Mouse (Mus musculus): ENCODE measurements around the gene Diras1. TPM values are rescaled to one million over a fixed set of nuclear protein-coding genes. Genes with fewer than 3 reads are reported as not detected.
"Not testable (repeated sequence)": the region's sequence is repeated elsewhere in the genome, so short reads cannot be mapped to it uniquely, and the experiment has no call there.

The Diras1 gene
- 10 to 100 TPM; 88.3 to 96.9 (median 90.2) TPM for total RNA-seq (2022)

DNA sequence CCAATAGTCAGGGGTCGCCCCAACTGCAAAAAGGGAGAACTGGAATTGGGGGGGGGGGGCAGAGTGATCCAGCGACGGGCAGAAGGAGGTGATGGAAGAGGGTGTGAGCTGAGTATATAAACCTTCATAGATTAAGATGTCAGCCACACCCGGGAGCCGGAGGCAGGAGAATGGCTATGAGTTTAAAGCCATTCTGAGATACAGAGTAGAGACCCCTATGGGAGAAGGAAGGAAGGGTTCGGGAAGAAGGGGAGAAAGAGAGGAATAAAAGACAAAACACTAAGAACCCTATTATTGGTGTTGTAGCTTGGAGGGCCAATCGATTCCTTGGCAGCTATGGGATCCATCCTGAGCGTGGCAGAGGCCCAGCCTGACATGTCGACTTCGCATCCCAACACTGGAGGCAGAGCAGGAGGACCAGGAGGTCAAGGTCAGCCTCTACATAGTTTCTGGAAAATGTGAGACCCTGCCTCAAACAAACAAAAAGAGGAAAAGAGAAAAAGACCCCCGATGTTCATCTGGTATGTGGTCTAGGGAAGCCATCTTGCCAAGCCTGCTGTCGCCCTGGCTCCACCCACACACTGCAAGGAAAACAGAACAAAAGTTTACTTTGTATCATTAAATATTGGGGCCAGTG is at the start of gene Diras1:
Gene Diras1 (minus strand): TSS at position 24 of the 637 bp plus-strand sequence.
- DNase-seq (ENCODE audit: low spot score in 2 of 2): no peak

DNA sequence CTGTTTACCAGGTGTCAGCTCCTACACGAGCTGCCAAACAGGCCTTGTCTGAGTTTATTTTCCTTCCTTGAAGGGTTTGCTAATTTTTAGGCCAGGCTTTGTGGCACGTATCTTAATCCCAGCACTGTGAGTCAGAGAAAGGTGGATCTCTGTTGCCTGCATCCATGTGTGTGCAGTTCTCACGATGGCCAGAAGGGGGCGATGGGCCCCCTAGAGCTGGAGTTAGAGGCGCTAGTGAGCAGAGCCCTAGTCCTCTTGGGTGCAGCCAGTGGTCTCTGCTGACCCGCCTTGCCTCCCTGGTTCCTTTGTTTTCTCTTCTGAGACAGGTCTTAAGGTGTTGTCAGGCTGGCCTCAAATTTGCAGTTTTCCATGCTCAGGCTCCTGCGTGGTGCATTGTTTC is 48.0 kb upstream of the Diras1 start:
- DNase-seq (ENCODE audit: low spot score in 2 of 2): no peak

DNA sequence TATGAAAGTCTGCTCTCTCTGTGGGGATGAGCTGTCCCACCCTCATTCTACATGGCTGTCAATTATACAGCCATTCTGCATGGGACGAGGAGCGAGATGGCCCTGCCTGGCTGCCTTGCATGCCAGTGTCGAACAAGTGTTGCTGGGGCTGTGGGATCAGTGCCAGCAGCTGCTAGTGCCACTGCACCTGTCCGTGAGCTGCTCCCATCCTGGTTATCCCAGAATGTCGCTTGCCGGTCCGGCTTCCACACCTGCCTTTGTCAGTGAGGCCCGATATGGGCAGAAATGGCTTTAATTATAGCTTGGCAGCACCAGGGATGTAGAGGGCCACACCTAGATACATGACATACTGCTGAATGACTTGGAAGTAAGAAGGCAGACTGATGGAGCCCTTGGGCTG is 46.8 kb upstream of the Diras1 start:
- DNase-seq (ENCODE audit: low spot score in 2 of 2): no peak

DNA sequence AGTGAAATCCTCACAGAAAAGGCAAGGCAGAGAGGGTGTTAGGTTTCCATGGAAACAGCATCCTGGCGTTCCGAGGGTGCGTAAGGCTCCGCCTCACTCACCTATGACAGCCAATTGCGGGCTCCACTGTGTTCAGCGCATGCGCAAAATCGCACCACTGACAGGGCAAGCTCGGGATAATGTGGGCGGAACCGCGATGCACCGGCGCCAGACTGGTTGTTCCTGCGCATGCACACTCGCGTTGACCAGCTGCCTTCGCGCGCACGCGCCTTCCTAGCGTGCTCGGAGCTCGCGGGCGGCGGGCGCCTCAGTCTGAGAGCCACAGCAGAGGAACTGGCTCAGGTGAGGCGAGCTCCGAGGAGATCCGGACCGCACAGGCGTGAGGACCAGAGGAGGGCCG is 44.4 kb upstream of the Diras1 start, which contains the start of gene Thop1:
Gene Thop1 (plus strand): TSS at position 200 of the 400 bp plus-strand sequence.
- peak; percentile 98 for DNase-seq (ENCODE audit: low spot score in 2 of 2)

DNA sequence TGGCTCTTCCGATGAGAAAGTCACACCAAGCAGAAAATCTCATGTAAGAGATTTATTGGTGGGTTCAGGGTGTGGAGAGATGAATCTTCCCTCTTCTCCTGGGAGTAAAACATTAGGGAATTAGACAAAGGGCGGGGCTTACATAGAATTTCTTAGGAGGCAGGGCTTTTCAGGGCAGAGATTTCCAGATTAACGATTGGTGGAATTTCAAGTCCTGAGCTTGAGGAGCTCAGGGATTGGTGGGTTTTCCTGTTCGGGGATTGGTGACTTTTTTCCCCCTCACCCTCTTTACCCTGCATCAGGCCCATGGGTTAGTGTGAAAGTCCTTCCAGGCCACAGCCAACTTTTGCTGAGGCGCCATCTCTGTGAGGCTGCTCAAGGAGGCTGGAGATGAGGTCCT is 43.2 kb upstream of the Diras1 start:
- DNase-seq (ENCODE audit: low spot score in 2 of 2): no peak

DNA sequence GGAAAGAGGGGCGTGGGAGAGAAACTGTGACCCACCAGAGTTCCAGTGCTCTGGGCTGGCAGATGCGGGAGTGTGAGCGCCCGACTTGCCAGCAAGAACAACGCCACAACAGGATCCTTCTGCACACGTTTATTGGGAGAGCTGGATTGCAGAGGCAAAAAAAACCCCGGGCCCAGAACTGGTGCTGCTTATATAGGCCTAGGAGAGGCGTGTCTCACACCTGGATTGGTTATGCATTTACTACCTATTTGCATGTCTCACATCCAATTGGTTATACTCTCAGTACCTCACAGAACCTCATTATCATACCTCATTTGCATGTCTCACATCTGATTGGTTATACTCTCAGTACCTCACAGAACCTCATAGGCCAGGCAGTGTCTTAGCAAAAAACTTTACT is 39.1 kb upstream of the Diras1 start:
- DNase-seq (ENCODE audit: low spot score in 2 of 2): not testable (repeated sequence)

DNA sequence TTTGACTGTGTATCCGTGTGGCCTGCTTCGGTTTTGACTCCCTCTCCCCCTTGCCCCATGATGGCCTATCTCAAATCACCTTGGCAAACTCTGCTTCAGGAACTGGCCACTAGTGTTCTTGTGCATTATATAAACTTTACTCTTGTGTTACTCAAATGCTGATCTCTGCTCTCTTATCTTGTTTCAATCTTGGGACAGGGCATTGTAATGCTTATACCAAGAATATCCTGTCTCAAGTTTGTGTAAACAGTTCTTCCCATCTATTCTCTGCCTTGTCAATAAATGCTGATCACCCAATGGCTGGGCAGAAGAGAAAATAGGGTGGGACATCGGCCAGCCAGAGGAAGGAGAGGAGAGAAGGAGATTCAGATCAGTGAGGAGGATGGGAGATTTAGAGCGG is 37.2 kb upstream of the Diras1 start:
- DNase-seq (ENCODE audit: low spot score in 2 of 2): no peak

DNA sequence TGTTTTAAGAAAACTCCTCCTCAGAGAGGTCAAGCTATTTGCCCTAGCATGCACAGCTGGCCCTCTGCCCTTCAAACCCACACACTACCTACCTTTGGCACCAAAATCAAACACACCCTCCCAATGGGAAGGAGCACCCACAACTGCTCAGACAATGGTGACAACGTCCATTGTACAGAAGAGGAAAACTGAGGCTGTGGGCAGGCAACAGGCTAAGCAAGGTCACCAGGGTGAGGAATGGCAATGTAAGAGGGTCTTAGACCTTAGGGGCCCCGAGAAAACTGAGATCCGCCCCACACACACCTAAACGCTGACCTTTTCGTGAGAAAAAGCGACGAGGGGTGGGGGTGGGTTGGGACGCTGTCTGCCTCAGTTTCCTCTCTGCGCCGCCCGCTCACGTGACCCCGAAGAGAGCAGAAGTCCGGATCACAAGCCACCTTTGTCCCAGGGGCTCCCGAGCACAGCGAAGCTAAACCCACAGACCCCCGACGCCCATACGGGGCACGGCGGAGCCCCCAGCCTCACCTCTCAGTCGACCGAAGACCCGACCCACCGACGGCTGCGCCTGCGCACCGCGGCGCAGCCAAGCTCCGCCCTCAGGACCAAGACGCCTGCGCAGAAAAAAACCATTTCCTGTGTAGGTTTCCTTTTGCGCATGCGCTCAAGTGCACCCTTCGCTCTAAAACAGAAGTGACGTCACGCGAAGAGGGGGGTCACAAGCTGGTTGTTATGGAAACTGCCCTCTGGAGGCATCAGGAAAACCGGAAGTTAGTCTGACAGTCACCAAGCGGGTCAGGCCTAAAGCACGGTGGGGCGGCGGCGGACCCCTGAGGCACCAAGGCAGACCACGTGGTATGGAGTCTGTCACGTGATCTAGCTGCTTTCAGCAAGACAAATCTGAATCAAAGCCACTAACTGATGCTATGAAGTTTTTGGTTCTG is 34.4 kb upstream of the Diras1 start, which contains the start of gene Sgta:
Gene Sgta (minus strand): TSS at position 579 of the 941 bp plus-strand sequence.
- peak; percentile 100 for DNase-seq (ENCODE audit: low spot score in 2 of 2)

DNA sequence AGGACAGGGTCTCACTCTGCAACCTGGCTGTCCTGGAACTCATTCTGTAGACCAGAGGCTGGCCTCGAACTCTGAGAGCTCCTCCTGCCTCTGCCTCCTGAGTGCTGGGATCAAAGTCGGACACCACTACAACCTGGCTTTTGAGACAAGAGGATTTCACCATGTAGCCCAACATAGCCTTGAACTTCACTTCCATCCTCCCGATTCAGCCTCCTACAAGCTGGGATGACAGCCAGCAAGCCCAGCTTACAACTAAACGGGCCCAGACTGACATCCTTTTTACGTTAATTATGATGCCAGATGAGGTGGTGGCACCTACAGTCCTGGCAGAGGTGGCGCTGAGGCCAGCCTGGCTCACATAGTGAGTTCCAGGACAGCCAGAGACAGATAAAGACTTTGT is 33.4 kb upstream of the Diras1 start:
- DNase-seq (ENCODE audit: low spot score in 2 of 2): no peak

DNA sequence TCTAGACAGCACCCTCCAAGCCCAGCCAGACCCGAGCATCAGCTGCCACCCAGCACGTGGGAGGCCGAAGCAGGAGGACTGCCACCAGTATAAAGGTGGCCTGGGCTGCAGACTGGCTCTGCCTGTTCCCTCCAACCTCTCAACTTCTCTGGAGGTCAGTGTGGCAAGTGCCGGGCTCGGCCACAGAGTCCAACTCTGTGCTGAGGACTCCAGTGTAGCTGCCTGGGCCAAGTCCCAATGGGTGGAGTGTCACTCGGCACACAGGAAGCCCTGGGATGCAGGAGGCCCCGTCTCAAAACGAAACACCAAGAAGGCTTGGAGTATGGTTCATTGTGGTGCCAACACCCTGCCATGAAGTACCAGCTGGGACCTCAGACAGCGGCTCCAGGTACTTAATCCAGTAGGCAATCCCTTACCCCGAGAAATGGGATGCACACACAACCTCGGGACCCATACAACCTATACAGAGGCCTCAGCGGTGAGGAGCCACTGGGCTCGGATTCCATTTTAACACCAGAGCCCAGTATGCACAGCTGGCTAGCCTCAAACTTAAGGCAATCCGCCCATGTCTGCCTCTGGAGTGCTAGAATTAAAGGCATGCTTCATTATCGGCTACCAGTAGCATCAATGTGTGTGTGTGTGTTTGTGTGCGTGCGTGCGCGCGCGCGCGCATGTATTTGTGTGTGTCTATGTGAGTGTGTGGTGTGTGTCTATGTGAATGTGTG is 32.1 kb upstream of the Diras1 start:
- no peak for DNase-seq (ENCODE audit: low spot score in 2 of 2)

DNA sequence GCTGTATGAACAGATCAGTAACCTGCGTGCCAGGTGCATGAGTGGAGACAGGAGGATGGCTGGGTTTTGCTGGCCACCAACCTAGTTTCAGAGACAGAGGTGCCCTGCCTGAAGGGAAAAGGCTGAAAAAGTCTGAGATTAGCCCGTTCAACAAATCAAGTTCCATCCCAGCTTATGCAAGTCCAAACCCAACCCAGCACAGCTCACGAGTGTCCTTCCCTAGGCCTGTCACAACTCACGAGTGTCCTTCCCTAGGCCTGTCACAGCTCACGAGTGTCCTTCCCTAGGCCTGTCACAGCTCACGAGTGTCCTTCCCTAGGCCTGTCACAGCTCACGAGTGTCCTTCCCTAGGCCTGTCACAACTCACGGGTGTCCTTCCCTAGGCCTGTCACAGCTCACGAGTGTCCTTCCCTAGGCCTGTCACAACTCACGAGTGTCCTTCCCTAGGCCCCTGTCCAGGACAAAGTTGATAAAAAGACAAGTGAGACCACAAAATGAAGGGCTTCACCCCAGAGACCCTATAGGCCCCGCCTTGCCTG is 30.4 kb upstream of the Diras1 start:
- DNase-seq (ENCODE audit: low spot score in 2 of 2): not testable (repeated sequence)

DNA sequence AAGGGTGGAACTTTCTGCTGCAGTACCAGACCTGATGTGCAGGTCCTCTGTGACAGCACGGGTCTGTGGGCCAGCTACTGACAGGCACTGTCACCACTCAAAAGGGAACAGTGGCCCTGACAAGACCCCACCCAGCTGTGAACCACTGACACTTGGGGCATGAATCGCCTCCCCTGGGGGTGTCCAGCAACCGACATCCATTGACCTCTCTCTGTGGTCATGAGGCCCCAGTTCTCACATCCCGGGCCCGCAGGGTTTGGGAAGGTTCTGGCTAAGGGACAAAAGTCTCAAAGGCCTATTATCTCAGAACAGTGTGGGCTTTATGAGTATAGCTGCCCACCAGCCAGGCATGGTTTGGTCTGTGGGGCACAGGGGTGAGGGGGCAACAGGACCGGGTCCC is 29.7 kb upstream of the Diras1 start:
- no peak for DNase-seq (ENCODE audit: low spot score in 2 of 2)

DNA sequence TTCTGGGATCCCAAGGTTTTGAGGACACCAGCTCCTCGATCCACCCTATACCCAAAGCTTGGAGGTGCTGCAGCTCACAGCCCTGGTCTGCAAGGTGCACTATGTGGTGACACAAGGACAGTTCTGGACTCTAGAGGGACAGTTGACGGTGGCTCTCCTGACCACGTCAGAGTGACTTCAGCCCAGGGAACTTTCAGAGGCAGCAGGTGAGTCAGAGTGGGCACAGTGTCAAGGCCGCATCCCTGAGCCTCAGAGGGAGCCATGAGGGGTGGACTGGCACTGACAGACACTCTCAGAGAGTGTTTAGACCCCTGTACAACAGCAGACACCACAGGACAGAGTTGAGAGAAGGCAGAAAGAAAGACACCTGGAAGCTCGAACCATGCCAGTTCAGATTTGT is 27.1 kb upstream of the Diras1 start:
- no peak for DNase-seq (ENCODE audit: low spot score in 2 of 2)

DNA sequence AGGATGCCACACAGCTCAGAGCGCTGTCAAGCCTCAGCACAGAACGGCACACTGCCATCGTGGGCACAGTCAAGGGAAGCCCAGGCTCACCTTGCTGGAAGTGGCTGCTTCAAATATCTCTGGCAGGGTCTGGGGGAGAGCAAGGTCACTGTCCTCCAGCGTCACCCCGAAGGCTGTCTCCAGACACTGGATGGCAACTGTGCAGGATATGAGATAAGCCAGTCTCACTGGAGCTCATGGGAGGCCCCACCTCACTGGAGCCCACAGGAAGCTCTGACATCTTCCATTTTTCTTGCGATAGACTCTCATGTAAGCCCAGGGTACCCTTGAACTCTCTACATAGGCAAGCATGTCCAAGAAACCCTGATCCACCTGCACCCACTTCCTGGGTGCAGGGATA is 25.7 kb upstream of the Diras1 start:
- DNase-seq (ENCODE audit: low spot score in 2 of 2): no peak

DNA sequence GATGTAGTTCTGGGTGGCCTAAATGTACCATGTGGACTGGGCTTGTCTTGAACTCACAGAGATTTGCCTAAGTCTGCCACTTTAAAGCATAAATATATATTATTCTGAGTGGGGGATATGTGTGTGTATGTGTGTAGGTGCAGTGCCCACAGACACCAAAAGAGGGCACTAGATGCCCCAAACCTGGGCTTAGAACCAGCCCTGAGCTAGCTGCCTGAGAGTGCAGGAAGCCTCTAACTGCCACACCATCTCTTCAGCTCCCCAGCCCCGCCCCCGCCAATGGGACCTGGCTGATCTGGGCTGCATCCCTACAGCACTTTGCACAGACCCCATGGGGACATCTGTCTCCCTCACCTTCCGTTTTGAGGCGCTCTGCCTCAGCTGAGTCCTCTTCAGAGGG is 25.2 kb upstream of the Diras1 start:
- no peak for DNase-seq (ENCODE audit: low spot score in 2 of 2)

DNA sequence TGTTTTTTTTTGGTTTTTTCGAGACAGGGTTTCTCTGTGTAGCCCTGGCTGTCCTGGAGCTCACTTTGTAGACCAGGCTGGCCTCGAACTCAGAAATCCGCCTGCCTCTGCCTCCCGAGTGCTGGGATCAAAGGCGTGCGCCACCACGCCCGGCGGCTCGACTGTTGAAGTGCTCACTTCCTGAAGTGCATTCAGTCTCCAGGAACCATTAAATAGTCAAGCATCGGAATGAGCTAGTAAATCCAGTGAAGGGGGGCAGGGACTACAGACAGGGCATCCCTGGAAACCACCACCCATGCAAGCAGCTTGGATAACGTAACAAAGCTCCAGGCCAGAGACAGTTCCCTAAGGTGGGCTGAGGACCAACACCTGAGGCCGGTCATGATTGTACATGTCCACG is 19.8 kb upstream of the Diras1 start:
- not testable (repeated sequence) for DNase-seq (ENCODE audit: low spot score in 2 of 2)

DNA sequence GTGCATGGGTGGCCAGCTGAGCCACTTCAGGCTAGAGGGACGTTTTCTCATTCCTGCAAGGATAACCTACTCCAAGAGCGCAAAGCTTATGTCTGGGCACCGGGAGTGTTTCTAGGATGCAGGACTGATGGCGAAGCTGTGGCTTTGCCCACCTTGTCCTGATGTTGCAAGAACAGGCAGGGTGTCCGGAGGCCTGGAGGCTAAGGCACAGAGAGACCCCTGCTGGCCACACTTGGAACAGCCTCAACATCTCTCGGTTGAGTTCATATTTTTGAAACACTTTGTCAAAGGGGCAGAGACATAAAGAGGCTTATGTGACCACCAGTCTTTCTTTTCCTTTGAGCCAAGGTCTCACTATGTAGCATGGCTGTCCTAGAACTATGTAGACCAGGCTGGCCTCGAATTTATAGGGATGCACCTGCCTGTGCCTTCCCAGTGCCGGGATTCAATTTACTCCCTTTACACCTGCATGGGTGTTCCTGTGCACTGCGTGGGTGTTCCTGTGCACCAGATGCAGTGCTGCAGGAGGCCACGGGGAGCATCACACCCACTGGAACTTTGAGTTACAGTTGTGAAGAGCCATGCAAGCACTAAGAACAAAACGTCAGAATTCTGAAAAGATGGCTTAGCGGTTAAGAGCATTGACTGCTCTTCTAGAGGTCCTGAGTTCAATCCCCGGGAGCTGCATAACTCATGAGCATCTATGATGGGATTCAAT is 16.2 kb upstream of the Diras1 start:
- peak in 1 of 2 experiments; percentile 75 for DNase-seq (ENCODE audit: low spot score in 2 of 2)

DNA sequence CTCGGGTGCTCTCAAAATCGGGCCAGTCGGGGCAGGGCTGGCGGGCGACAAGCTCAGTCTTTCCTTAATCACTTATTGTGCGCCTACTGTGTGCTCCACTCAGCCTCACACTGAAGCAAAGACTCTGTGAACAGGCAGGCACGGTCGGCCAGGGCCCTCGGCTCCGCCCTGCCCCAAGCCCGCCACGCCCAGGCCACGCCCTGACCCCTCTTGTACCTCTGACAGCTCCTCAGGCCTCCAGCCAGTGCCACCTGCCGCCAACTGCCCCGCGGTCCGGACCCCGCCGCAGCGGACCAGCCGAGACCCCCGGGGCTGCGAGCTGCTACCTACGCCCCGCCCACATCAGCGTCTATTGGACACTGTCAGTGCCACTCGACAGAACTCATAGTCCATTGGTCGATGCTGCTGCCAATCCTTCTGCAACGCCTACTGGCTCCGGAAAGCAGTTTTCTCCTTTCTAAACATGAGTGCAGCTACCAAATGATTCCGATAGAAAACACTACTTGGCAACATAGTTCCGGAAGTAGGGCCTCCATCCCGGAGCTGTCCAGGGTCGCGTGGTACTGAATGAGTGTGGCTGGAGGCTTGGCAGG is 11.6 kb upstream of the Diras1 start, which contains the start of gene Slc39a3:
Gene Slc39a3 (minus strand): TSS at position 439 of the 593 bp plus-strand sequence.
- peak; percentile 97 to 100 for DNase-seq (ENCODE audit: low spot score in 2 of 2)

DNA sequence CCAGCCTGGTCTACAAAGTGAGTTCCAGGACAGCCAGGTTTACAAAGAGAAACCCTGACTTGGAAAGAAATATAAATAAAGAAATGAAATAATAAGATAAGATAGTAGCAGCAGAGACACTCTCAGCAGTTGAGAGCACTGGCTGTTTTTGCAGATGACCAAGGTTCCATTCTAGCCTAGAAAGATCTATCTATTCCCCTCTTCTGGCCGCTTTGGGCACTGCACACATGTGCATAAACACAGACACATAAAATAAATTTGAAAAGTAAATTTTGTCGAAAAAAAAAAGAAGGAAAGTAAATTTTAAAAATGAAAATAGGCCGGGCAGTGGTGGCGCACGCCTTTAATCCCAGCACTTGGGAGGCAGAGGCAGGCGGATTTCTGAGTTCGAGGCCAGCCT is 10.8 kb upstream of the Diras1 start:
- no peak for DNase-seq (ENCODE audit: low spot score in 2 of 2)

DNA sequence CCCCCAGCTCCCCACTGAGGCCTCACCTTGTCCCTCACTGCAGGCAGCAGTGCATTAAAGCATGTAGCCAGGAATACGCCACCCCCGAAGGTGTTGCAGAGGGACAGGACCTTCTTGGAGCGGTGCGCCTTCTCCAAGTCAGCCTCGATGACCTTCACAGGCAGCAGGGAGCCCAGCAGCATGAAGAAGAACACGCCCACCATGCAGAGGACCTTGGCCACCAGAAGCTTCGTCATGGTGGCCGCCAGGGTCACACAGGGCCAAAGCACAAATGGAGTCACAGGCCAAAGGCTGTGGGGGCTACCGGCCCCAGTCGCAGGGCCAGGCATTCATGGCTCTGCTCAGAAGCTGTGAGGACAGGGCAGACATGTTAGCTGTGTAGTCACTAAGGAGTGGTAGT is 8.1 kb upstream of the Diras1 start:
- DNase-seq (ENCODE audit: low spot score in 2 of 2): no peak

Measured in layer of hippocampus, adult 8-10 months (tissue).